Mouse (Mus musculus): ENCODE data around the gene Ltbp1.

Ltbp1 gene

DNA sequence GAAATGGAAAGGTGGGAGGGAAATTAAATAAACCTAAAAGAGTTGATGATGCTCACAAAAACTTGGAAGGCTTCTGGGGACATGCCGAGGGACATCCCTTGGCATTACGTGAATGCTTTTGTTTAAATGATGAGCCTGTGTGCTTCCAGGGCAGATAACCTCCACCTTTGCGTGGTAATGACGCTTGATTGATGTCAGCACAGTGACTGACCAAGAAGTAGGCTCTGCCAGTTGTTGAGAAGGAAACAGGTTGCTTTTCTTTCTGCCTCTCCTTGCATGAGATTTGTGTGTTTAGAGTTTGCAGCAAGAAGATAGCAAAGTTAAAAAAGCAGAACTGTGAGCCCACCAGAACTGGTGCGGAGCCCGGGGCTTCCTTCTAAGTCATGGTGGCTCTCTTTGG, 431.5 kb downstream of the Ltbp1 start:
- no peak for DNase-seq (ENCODE audit: low read depth, low spot score)

DNA sequence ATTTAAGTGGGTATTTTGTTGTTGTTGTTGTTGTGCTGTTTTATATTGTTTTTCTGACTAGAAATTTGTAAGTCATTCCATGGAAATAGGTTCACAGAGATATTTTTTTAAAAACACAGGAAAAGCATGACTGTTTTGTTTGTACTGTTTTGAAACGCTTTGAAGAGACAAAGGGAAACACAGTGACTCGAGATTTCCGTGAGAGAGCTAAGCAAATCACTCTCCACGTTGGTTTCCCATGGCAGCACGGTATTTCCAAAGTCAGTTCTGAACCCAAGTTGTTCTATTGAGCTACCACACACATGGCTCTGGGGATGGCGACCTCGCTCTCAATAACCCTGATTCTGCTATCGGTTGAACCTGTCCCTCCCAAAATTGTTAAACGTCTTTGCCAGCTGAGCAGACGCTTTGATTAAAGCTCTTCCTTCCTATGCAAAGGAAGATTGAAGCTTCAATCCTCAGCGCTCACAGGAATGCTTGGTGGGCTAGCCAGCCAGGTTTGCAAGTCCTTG, 431.9 kb downstream of the Ltbp1 start:
- no peak for DNase-seq (ENCODE audit: low read depth, low spot score)

DNA sequence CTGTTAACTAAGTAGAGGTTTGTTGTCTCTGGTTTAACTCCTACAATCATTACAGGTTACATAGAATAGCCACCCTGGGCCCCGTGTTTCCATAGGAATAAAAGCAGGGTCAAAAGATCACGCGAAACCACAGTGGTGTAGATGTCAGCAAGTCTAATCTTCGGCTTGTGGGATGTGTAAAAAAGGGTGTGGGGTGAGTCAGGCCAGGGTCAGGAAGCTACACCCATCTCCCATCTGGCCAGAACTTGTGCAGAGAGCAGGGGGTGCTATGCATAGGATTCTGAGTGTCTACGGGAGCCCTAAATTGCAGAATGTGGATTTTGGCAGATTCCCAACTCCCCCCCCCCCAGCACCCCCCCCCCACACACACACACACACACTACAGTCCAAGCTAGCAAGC, 432.8 kb downstream of the Ltbp1 start:
- DNase-seq (ENCODE audit: low read depth, low spot score) = no peak

DNA sequence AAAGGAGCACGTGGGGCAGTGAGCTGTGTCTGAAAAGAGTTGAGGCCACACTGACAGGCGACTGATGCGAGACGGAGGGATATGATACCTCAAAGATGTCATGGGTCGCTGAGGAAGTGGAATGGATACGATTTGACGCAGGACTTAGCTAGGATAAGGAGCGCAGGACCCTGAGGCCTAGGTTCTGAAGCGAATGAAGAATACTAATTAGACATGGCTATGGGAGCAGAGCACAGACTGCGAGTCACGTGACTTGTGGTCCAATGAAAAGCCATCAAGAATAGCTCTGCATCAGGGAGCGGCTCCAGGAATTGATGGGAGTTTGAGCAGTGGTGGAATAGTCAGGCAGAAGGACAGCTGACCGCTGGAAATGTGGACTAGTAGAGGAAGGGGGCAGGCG, 433.7 kb downstream of the Ltbp1 start:
- no peak for DNase-seq (ENCODE audit: low read depth, low spot score)

DNA sequence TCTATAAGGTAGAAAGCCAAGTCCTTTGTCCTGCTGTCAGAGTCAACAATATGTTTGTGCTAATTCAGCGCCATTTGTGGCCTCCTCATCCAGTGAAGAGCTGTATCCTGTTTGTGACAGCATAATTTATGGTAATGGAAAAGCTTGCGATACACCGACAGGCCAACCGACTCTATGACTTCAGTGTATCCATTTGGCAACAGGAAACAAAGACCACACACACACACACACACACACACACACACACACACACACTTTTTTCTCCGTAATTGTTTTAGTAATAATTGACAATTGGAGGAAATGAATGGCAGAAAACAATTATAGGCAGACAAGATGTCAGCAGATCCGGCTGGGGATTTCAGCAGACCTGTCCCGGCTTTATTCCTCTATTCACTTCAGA, 435.3 kb downstream of the Ltbp1 start:
- DNase-seq (ENCODE audit: low read depth, low spot score) = no peak

DNA sequence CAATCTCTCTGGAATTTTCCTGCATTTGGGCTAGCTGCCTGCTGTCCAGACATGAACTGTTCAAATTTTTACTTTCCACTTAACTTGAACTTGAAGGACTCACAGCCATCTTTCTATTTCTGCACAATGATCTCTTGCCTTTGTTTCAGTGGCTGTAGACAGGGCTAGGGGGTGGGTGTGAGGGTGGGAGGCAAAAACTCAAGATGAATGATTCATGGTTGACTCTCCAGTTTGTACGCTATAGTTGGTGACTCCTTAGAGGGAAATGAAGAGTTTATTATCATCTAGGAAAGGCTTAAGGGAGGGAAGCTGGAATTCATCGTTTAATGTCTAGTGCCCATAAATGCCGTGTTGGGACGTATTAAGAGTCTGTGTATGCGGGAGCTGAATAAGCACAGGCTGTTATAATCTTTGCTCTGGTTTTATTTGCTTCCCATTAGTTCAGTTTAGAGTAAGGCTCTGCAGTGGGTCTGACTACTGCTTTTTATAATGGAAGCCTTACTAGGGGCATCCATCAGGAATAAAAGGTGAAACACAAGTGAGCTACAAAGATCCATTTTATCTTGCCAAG, 436.0 kb downstream of the Ltbp1 start:
- no peak for DNase-seq (ENCODE audit: low read depth, low spot score)
